Mouse (Mus musculus) intestine, embryonic 16.5 days (tissue): ENCODE data around the gene Als2. TPM values are rescaled to one million over a fixed set of nuclear protein-coding genes. Genes with fewer than 3 reads are reported as not detected.

Experiments
- ATAC-seq: fragments of 200-750 bp; cut with Nextera tagmentation; 2 replicates; pipeline ENCODE4 v1.8.0; 2017; ENCODE audit warnings: moderate TSS enrichment, moderate library complexity
- H3K27ac ChIP-seq: fragments of 300-500 bp; sonication (generic); 2 replicates; pipeline ENCODE4 v1.5.1; 2014; ENCODE audit warnings: mild to moderate bottlenecking, low read length
- H3K27me3 ChIP-seq: fragments of 300-500 bp; sonication (generic); replicated peaks from 2 replicates; pipeline ENCODE4 v1.6.1; 2014; ENCODE audit warnings: low read length, control low read depth, mixed read lengths; ENCODE audit not compliant: control insufficient read depth, insufficient read depth
- H3K36me3 ChIP-seq: fragments of 300-500 bp; sonication (generic); 2 replicates; pipeline ENCODE4 v1.6.1; 2014; ENCODE audit warnings: low read length, control low read depth; ENCODE audit not compliant: control insufficient read depth, insufficient read depth
- H3K4me1 ChIP-seq: fragments of 300-500 bp; sonication (generic); 2 replicates; pipeline ENCODE4 v1.6.1; 2014; ENCODE audit warnings: low read length, control low read depth, mixed read lengths; ENCODE audit not compliant: control insufficient read depth, insufficient read depth
- H3K4me2 ChIP-seq: fragments of 300-500 bp; sonication (generic); 2 replicates; pipeline ENCODE4 v1.6.1; 2014; ENCODE audit warnings: low read depth, low read length, control low read depth
- H3K4me3 ChIP-seq: fragments of 300-500 bp; sonication (generic); 2 replicates; pipeline ENCODE4 v1.5.1; 2014; ENCODE audit warnings: mild to moderate bottlenecking, low read length
- H3K9ac ChIP-seq: fragments of 300-500 bp; sonication (generic); 2 replicates; pipeline ENCODE4 v1.6.1; 2014; ENCODE audit warnings: low read depth, low read length
- H3K9me3 ChIP-seq: fragments of 300-500 bp; sonication (generic); 2 replicates; pipeline ENCODE4 v1.6.1; 2016; ENCODE audit warnings: low read length, control low read depth; ENCODE audit not compliant: control insufficient read depth
- WGBS: fragments of 180-500 bp; shearing (Covaris S2); extraction: QIAGEN DNeasy Blood & Tissue Kit; methylation state at CpG from one replicate; pipeline ENCODE4 v1.1.7; 2014; 5-methylcytosine and 5-hydroxymethylcytosine counted together
- polyA plus RNA-seq: library from polyadenylated mRNA; unstranded; fragments of >200 nt; fragmentation: Nextera tagmentation; extraction: Ambion mirVana; gene quantifications from 2 replicates; pipeline ENCODE4 v1.2.1, GENCODE M21; 2015

Gene Als2
- polyA plus RNA-seq, 1 experiment from 2014 or later = 7.5 TPM

DNA sequence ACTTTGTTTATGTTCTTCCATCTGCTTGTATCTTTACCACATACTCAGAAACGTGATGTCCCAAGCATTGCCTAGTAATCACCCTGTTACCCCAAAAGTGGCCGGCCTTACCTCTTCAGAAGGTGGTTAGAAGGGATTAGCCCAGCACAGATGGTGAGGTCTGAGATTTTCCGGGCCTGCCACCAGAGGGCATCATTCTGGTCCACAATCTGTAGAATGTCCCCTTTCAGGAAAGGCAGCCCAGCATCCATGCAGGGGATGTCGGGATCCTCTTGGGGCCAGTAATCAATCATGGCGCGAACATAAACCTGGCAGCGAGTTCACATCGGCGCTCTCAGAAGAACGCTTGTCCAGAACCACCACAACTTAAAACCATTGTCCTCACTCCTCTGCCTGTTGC lies 92.5 kb downstream of the Als2 start:
- Histone ChIP-seq H3K4me3 (no peak overlapping the region), H3K36me3 (no peaks in the 10 kb centered on the region), H3K27ac (no peak overlapping the region), H3K4me2 (no peak overlapping the region), H3K9me3 (peaks cover 3% of the 10 kb centered on the region; the same call in 1 of the 2 replicates), H3K9ac (no peak overlapping the region), H3K4me1 (no peaks in the 10 kb centered on the region), H3K27me3 (no peaks in the 10 kb centered on the region)
- 74% methylated on average over 10 of the region's 10 CpGs for WGBS
- no peak for ATAC-seq

GRCm38 (mm10) chr1:59142809-59143208 lies 94.2 kb downstream of the Als2 start:
- no peaks in the 10 kb centered on the region for H3K4me1 ChIP-seq
- H3K4me2 ChIP-seq = no peak overlapping the region
- no peak for ATAC-seq
- H3K27ac ChIP-seq = no peak overlapping the region
- H3K9me3 ChIP-seq = peaks cover 3% of the 10 kb centered on the region; the same call in 1 of the 2 replicates
- no peak overlapping the region for H3K9ac ChIP-seq
- H3K4me3 ChIP-seq = no peak overlapping the region
- no peaks in the 10 kb centered on the region for H3K36me3 ChIP-seq
- no peaks in the 10 kb centered on the region for H3K27me3 ChIP-seq

DNA sequence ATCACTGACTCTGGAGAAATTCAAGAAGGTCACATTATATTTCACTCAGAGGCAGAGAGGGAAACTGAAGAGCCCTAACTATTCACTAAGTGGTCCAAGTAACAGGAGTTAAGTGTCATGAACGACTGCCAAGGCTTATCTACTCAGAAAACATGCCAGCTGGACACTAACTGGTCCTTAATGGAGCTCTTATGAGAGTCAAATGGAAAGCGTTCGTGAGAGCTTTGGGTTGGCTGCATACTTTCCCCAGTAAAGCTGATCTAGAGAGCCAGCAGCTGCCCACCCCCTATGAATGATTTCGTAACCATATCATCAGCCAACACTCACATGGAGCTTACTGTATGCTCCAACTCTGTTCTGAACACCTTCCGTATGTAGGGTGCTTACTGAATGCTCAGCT lies 102.6 kb downstream of the Als2 start:
- no peak overlapping the region for H3K27ac ChIP-seq
- no peak for ATAC-seq
- no peaks in the 10 kb centered on the region for H3K9me3 ChIP-seq
- no peaks in the 10 kb centered on the region for H3K36me3 ChIP-seq
- H3K4me3 ChIP-seq = no peak overlapping the region
- 68% methylated on average over 5 of the region's 5 CpGs for WGBS
- no peak overlapping the region for H3K4me2 ChIP-seq
- no peaks in the 10 kb centered on the region for H3K27me3 ChIP-seq
- H3K4me1 ChIP-seq = no peaks in the 10 kb centered on the region
- H3K9ac ChIP-seq = no peak overlapping the region

DNA sequence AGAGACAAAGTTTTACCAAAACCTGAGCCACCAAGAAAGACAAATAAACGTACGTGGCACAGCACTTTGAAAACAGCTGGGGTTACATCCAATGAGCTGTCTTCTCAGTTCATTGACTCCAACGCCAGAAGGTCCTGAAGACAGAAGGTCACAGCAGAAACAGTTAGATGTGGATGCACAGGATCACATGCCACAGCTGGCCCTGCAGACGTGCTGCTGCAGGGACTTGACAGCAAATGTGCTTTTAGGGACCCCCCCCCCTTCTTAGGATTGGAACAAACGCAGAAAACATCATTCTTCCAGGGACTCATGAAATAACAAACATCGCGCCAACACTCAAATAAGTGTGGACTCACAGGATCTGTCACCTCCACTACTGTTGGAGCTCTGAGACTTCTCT lies 108.2 kb downstream of the Als2 start:
- H3K4me3 ChIP-seq = no peak overlapping the region
- H3K27ac ChIP-seq = no peak overlapping the region
- no peaks in the 10 kb centered on the region for H3K4me1 ChIP-seq
- H3K36me3 ChIP-seq = no peaks in the 10 kb centered on the region
- no peak overlapping the region for H3K9ac ChIP-seq
- WGBS = 73% methylated on average over 7 of the region's 7 CpGs
- no peak overlapping the region for H3K4me2 ChIP-seq
- no peaks in the 10 kb centered on the region for H3K27me3 ChIP-seq
- ATAC-seq = no peak
- no peaks in the 10 kb centered on the region for H3K9me3 ChIP-seq

DNA sequence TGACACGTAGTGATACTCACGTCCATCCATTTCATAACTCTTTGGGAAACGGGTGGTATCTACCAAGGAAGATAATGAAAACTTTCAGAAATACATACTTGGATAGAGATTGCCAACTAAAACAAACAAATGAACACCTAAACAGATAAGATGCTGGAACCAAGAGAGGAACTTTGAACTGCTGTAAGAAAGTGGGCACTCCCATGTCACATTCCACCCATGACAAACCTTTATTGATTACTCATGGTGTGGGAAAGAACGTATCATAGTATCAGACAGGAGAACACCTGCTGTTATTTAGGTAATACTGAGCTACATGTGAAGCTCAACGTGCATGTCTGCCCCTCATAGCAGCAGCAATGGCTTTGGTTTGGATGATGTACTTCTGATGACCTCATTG lies 111.5 kb downstream of the Als2 start:
- no peak overlapping the region for H3K4me2 ChIP-seq
- H3K9me3 ChIP-seq = no peaks in the 10 kb centered on the region
- H3K4me3 ChIP-seq = no peak overlapping the region
- H3K9ac ChIP-seq = no peak overlapping the region
- peak; percentile 84 for ATAC-seq
- no peaks in the 10 kb centered on the region; the same call in 1 of the 2 replicates for H3K4me1 ChIP-seq
- no peaks in the 10 kb centered on the region for H3K27me3 ChIP-seq
- no peaks in the 10 kb centered on the region for H3K36me3 ChIP-seq
- WGBS = 52% methylated on average over 5 of the region's 5 CpGs
- H3K27ac ChIP-seq = peak overlapping the region; percentile 50

DNA sequence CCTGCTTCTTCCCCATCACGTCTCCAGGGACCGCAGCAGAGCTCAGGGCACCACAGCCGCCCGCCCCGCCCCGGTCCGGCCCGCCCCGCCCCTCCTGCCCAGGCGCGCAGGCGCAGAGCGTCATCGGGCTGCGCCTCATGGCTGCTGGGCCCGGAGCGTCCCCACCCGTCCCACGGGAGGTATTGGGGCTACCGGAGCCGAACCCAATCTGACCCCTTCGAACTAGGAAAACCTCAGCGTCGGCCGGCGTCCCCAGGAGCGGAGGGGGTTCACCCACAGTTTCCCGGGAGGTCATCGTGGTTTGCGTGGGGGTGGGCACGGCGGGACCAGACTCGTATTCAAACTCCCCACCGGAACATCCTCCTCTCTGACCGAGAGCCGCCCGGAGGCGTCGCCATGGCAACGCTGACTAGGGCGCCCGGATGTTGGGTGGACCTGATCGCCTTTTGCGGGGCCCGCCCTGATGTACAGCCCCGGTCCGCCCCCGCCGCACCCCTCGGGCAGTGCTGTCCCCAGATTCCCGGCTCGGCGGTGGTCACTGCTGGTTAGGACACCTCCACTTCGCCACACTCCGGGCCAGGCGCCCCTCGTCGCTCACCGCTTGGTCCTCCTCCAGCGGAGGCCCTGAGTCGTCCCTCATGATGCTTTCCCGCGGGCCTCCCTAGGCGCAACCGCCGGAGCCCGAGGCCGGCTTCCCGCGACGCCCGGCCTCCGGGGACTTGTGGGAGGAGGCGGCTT lies 117.1 kb downstream of the Als2 start, which contains the start of gene Tmem237:
TSS of gene Tmem237 (minus strand) at position 689 of the 738 bp plus-strand sequence.
- Histone ChIP-seq H3K4me1 (peaks cover 3% of the 10 kb centered on the region), H3K9me3 (no peaks in the 10 kb centered on the region), H3K9ac (peak within 1 kb of the TSS; percentile 75), H3K36me3 (no peaks in the 10 kb centered on the region), H3K27ac (peak within 1 kb of the TSS; percentile 63), H3K27me3 (no peaks in the 10 kb centered on the region), H3K4me2 (peak within 1 kb of the TSS; percentile 66), H3K4me3 (peak within 1 kb of the TSS; percentile 75)
- ATAC-seq = peak; percentile 98
- under 1% methylated on average over 72 of the region's 74 CpGs for WGBS

Other genes starting within 250 kb of the Als2 start
- gene C2cd6, start 142.3 kb downstream of the Als2 start, polyA plus RNA-seq = not detected in 2 replicates
- 30.8 and 34.0 TPM in 2 replicates for gene Tmem237, start 116.8 kb downstream of the Als2 start, polyA plus RNA-seq
- gene Mpp4, start 73.8 kb downstream of the Als2 start, polyA plus RNA-seq = 0.72 and 0.77 TPM in 2 replicates
- gene Cdk15, start 19.7 kb upstream of the Als2 start, polyA plus RNA-seq = 0.26 and 0.31 TPM in 2 replicates
- 3.4 and 3.8 TPM in 2 replicates for gene Fzd7, start 245.2 kb upstream of the Als2 start, polyA plus RNA-seq